Mouse (Mus musculus) brain, adult 2 months (tissue): ENCODE data around the gene Map2k3.
A peak's percentile ranks its signal among the peaks of the same experiment; 100 is the strongest.

Experiments
- DNase-seq: peaks from one replicate; pipeline ENCODE4 v3.0.0; 2011; ENCODE audit warnings: low read depth, low spot score

Map2k3 gene

DNA sequence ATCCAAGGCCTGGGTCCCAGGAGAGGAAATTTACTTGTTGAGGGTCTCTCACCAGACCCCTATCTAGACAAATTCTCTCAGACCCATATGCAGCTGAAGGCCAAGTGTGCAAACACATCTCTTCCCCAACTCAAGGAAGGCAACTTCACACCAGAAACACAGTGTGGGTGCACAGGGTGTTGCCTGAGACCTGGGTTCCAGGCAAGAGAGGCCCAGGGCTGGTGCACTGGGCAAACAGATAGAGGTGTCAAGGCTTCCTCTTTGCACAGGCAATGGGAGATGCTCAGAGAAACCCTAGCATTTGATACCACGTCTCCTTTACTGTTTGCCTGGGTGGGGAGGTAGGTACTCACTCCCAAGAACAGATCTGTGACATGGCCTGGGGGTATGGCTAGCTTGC lies 6.9 kb upstream of the Map2k3 start:
- DNase-seq, result no peak

DNA sequence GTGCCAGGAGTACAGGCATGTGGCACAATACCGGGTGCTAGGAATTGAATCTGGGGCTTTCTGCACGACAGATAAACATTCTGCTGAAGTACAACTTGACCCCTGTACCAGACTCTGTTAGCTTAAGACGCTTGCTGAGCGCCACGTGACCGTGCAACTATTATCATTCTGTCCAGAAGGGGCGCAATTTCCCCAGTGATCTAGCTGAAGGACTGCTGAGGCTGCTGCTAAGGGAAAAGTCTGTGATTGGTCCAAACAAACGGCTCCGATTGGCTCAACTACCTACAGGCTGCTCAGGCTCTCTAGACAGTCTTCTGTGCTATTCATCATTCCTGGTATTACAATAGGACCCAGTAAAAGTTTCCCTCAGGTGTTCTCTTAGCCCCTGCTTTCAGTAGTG lies 4.6 kb upstream of the Map2k3 start:
- peak; percentile 98 for DNase-seq

DNA sequence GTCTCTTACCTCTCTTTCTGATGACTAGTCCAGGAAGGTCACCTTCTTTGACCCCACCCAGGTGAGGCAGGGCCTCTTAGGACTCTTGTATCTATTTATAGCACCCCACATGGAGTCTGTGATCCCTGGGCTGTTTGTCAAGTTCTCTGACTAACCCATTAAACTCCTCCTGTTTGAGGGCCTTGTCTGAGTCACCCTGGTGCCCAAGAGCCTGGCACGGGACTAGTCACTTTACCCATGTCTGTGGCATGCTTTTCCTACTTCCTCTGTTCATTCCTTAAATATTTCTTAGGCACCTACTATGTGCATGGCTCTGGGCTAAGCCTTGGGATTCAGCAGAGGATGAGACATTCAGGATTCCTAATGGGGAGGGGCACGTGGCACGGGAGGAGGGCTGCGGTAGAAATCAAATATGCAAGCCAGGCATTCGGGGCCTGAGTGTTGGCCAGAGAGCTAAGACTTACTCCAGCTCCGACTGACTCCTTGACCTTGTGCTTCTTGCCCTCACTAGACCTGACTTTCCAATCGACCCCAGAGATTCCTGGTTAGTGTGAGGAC lies 1.0 kb upstream of the Map2k3 start:
- DNase-seq, result no peak

DNA sequence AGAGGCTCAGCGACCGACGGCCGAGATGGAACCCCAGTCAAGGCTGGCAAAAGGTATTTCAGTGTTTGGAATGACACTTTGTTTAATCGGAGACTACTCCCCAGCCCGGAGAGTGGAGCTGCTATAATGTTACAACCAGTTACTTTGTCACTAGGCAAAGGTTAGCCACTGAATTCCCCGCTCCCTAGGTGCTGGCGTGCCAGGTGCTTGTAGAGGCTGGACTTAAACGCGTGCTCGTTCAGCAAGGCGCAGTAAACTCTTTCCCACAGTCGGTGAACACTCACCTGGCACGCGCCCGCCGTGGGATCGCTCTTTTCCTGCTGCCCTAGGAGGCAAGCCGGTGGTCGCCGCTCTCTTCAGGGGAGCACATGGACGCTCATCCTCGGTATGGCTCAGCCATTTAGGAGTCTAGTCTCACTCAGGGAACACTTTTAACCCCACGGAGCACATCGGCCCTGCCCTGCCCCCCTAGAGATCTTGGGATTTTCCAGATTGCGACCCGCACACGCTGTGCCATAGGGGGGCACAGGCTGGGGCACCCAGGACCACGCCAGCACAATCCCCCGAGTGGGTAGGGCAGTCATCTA lies 458 bp upstream of the Map2k3 start:
- no peak for DNase-seq

DNA sequence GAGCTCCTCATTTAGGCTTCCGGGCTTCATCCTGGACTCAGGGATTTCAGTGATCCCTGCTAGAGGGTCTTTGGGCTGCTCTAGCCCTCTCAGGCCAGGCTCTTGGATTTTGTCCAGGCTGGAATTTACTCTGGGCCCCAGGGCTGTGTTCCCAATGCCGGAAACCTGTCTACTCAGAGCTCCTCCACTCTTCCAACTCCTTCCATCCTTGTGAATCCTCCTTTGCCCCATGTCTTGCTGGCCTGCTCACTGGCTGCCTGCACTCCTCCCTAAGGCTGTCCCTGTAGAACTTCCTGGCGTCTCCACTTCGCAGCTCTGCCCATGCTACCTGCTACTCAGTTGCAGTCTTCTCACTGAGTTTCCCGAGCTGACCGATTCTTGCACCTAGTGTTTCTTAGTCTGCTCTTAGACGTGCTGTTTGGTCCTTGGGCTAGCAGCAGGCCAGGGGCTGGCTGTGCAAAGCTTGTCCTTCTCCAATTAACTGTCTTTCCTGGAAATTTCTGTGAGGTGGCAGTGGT lies 729 bp downstream of the Map2k3 start:
- DNase-seq, result peak; percentile 37

DNA sequence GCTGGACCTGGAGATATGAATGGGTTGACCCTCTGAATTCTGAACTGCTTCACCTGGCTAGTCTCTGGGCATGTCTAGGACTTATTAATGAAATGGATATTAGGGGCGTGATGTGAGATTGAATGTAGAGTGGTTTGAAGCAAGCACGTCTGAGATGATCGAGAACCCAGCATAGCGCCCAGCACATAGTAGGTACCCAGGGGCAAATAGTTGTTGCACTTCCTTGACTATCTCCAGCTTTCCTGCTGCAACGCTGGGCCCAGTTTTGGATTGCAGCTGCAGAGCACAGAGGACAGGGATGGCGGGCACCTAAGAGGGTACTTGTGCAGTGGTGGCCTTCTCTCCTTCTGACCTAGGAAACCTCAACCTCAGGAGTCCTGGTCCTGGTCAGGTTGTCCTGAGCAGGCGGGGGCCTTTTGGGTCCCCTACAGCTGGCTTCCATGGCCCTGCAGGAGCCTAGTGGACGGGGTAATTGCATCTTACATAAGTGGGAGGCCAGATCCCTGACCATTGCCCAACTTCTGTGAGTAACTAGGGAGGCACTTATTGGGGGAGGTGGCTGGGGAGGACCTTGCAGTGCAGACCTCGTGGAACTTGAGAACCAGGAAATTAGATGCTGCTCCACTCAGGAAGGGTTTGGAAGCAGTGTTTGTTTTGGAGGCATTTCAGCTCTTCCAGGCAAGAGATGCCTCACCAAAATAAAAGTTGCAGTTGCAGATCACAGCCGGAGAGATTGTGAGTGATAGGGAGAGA lies 1.5 kb downstream of the Map2k3 start:
- DNase-seq, result no peak

DNA sequence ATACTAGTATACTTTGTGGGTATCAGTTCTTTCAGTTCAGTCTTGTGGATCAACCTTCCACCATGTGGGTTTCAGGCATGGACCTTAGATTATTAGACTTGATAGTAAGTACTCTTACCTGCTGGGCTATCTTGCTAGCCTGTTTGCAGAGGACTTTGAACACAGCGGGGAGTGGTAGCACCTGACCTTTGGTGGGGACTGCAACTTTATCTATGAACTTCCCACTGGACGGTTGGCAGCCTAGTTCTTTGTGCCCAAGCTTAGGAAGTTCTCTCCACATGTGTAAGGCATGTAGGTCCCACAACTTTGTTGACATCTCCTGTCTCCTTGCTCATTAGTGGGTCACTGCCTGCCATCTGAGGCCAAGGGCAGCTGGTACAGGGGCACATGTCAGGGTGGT lies 3.0 kb downstream of the Map2k3 start:
- no peak for DNase-seq

DNA sequence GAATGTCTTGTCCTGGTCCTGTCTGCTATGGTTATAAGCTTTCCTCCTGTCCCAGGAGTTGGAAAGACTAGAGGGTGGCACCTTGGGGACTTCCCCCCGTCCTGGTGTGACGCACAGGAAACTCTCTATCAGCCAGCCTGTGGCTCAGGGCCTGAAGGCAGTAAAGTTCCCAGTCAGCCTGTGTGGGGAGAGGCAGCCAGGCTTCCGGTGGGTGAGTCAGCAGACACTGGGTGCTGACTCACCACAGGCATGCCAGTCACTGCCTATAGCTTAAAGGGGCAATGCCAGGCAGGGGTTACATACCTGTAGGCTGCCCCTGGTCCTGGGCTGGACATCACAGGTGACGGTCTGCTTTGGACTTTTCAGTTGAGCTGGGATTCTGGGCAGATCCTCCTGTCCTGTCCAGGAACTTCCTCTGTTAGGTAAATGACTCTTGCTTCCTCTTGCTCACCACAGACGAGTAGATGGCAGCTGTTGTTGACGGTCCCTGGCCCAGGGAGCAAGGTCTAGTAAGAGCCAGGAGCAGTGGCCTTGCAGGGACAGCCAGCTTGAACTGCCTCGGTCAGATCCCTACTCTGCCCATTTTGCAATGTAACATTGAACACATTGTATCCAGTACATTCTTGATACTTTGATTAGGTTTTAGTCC lies 3.6 kb downstream of the Map2k3 start:
- peak; percentile 84 for DNase-seq

DNA sequence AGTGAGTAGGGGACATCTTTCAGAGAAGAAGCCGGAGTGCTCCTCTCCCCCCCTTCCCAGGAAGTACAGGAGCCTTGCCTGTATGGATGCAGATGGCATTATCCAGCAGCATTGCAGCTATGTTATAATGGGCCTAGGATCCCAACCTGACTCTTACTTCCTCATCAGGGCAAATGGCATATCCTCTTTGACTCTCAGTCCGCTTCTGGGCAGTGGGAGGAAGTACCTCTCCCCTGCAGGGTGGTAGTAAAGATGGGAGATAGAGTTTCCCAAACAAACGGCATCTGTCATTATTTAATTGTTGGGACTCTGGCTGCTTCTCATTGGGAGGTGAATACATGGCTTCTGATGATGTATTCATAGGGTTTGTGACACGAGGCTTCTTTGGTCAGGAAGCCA lies 4.1 kb downstream of the Map2k3 start:
- no peak for DNase-seq

DNA sequence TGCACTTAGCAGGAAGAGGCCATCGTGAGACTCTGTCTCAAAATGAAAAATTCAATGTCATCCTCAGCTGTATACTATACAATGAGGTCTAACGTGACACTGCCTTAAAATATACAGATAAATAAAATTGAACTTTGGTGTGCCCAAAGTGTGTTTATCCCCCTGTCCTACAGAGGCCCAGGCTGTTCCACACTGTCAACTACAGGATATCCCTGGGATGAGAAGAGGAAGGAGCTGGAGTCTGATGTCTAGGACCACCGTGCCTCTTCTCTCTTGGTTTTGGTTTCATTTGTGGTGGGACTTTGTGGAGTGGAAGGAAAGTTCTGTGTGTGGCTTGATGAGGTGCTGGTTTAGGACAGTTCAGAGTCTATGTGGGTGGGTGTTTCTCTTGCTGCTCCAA lies 5.8 kb downstream of the Map2k3 start:
- DNase-seq, result no peak

DNA sequence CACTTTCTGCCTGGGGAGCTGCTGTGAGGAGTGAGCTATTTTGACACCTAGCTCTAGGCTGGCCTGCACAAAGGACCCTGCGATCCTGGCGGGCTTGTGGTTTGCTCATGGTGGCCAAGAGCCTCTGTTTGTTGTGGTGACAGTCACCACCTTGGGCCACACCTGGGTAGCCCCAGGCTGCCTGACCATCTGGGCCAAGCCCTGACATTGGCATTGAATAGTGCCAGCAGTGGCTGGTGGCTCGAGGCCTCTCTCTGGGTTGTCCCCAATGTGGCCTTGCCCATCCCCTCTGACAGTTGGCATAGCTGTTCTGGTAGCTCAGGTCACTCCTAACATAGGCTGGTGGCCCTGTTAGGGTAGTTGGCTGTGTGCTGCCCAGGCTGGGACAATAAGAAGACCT lies 7.7 kb downstream of the Map2k3 start:
- no peak for DNase-seq

DNA sequence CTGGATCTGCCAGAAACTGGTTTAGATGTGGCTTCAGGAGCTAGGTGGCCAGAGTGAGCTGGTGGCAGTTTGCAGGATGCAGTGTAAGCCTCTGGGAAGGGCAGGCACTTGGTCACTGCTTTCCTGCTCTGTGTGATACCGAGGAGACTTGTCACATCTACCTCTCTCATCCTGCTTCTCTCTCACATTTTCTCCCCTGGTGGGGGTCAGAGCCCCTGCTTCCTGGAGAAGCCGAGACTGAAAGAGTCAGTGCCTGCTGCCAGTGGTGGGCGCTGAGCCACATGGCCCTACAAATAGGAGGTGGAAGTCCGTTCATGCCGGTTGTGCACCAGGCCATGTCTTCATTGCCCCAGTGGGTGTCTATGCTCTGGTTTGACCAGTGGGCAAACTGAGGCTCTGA lies 8.7 kb downstream of the Map2k3 start:
- no peak for DNase-seq

DNA sequence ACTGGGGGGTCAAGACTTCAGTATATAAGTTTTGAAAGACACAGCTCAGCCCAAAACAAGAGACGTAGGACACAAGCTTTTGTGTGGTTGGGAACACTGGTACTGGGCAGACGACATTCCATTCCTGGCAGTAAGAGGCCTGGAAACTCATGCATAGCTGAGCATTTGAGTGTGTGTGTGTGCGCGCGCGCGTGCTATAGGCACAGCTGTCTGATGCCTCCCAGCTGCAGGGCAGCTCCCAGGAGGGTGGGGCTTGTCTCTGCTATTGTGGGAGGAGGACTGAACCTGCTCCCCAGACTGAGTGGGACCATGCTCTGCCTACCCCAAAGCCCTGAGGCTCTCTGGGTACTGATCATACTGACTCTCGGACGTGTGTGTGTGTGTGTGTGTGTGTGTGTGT lies 9.5 kb downstream of the Map2k3 start:
- DNase-seq, result no peak

DNA sequence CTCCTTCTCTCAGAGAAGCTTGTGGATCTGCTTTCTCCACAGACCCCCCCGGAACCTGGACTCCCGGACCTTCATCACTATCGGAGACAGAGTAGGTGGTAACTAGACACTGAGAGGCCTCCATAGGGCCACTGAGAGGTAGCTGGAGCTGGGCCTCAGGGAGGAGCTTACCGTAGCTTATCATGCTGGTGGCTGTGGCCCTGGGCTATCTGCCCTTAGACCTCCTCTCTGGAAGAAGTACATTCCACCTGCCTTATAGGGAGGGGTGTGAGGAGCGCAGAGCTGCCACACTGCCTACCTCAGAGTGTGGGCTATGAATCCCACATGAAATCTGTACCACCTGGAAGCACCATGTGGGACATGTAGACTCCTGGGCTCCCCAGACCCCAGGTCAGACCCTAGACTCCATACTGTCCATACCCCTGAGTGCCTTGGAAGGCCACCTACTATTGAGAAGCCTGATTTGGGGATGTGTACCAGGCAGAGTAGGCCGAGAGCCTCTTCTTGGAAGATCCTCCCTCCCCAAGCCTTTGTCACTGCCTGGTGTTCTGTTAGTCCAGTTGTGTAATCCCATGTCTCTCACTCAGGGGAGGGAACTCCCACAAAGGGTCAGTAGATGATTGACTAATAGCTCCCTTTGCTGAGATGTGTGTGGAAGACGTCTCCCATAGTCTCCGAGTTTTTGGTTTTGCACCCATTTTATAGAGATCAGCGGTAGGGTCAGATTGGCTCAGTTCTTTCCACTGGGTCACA lies 10.6 kb downstream of the Map2k3 start:
- DNase-seq, result no peak

DNA sequence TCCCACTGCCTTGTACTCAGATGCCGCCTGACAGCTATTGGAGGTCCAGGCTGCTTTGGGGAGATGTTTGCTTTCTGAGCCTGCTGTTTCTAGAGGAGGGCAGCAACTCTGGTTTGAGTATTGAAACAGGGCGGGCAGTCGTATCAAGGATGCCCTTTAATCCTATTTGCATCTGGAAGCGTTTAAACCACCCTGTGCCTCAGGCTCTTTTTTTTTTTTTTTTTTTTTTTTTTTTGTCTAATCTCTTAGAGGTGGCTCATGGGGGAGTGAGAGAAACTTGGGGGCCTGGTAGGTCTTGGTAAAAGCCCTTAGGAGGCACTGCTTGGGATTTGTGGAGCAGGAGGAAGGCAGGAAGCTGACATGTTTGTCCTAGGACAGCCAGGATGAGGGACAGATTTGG lies 13.2 kb downstream of the Map2k3 start:
- no peak for DNase-seq

DNA sequence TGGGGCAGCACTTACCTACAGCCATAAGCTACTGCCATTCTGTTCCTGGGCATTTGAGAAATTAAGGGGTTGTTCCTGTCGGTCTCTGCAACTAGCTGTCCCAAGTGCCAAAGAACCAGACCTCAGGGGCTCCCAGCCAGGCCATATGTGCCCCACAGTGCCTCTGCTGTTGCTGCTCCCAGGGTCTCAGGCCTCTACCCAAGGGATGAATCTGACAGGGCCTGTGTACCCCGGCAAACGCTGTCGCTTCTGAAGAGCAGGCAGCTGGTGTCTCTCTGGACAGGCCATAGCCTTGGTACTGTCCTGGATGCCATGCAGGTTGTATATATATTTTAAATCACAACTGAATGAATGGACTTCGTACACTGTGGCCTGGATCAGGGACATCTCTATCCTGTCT lies 20.1 kb downstream of the Map2k3 start:
- DNase-seq, result no peak

DNA sequence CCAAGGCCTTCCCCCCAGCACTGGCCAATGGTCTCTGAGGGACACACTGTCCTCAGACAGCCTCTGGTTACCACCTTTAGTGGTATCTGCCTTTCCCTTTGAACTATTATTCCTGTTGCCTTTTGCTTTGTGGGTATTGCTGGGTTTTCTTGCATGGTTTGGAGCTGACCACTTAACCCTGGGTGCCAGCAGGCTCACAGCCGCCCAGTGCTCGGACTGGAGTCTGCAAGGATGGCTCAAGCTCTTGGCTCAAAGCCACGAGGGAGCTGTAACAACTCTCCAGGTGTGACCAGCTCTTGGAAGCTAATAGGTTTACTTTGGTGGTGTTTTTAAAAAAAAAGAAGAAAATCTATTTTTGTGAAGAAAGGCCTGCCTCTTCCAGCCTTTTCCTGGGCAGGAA lies 20.5 kb downstream of the Map2k3 start:
- no peak for DNase-seq

DNA sequence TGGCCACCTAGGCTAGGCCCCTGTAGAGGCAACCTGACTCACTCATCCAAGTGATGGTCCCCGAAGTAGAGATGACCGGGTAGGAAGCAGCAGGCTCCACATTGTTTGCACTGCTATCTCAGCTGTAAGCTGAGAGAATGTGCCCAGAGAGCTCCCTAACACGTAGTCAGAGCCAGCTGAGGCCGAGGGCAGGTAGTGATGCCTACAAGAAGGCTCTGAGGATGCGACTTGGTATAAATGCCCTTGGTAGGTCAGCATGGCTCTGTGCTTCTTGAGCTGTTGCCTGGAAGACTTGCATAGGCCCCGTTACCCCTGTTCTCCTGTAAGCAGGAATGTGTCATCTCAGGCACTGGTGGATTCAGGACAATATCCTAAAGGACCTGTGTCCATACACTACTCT lies 21.2 kb downstream of the Map2k3 start:
- DNase-seq, result no peak

DNA sequence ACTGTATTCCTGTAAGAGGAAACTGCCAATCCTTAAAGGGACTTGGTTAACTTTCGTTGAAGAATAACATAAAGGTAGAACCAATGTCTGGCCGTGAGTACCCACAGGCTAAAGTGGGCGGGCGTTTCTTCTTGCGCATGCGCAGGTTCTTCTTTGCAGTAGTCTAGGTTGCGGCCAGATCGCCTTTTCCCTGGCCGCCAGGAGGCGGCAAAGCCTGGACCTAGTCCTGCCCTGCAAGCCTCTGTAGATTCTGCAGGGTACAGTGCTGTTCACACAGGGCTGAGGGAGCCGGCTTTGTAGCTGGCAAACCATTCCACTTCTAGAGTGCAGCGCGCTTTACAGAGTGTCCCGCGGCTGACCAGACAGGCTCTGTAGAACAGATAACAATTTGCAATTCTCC lies 22.0 kb downstream of the Map2k3 start:
- DNase-seq, result peak; percentile 97

DNA sequence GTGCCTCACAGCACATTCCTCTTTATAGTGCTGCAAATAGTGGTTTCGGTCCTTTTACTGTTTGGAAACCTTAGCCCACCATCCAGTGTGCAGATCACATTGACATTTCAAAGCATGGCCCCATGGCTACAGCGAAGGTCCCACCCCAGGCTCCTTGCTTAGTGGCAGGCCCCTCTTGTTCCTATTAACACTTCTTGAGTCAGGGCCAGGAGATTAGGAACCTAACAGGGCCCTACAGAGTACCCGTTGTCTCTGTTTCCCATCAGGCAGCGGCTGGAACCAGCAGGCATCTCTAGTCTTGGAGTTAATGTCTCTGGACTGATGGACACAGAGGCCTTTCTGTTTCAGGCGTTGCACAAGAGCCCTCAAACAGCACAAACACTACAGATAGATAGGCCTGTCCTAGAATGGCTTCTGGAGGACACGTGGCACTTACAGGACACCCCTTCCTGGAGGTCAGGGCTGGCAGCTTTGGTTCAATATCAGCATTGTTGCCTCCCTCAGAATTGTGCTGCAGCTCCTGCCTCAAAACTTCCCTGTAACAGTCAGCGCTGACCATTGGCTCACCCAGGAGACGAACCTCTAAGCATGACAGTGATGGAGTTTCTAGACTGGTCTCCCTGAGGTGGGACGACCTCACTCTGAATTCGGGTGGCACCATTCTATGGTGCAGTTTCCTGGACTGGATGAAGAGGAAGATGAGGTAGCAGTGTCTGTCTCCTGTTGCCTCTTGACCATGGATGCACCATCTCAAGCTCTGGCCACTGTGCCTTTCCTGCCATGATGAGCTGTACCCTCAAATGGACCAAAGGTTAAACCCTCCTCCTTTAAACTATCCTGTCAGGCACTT lies 22.6 kb downstream of the Map2k3 start:
- DNase-seq, result peak; percentile 49
